Mouse (Mus musculus) MEL (cell line): ENCODE data around the gene Cfap44. TPM values are rescaled to one million over a fixed set of nuclear protein-coding genes. Genes with fewer than 3 reads are reported as not detected.
"Not testable (repeated sequence)": the region's sequence is repeated elsewhere in the genome, so short reads cannot be mapped to it uniquely, and the experiment has no call there.

Experiments used
- DNase-seq: peaks from one replicate; pipeline ENCODE4 v3.0.0; 2011; ENCODE audit warnings: low read depth, low spot score
- H3K27ac ChIP-seq: 2 replicates; pipeline ENCODE4 v1.5.1; 2012; ENCODE audit warnings: low read depth, mild to moderate bottlenecking, control low read depth, low read length, moderate library complexity; ENCODE audit not compliant: control insufficient read depth
- H3K27me3 ChIP-seq, 2 experiments: fragments of 150-350 bp in 1 of 2; sonication (generic) in 1 of 2; 2 replicates each; pipeline ENCODE4 v1.6.1; 2012; ENCODE audit warnings: low read length in 2 of 2, mild to moderate bottlenecking in 2 of 2, improper control_type of control experiment in 1 of 2, moderate library complexity in 1 of 2; ENCODE audit not compliant: insufficient read depth in 2 of 2, control insufficient read depth in 1 of 2
- H3K36me3 ChIP-seq, 2 experiments: 2 replicates each; pipeline ENCODE4 v1.6.1; 2012 to 2014; ENCODE audit warnings: low read length in 2 of 2, improper control_type of control experiment in 1 of 2, inconsistent platforms in 1 of 2, mild to moderate bottlenecking in 1 of 2; ENCODE audit not compliant: insufficient read depth in 2 of 2, control insufficient read depth in 1 of 2
- H3K4me1 ChIP-seq, 2 experiments: fragments of 150-350 bp in 1 of 2; sonication (generic) in 1 of 2; 2 replicates each; pipeline ENCODE4 v1.6.1; 2012; ENCODE audit warnings: low read length in 2 of 2, improper control_type of control experiment in 1 of 2, mild to moderate bottlenecking in 1 of 2; ENCODE audit not compliant: insufficient read depth in 2 of 2, control insufficient read depth in 1 of 2
- H3K4me3 ChIP-seq, 2 experiments: fragments of 150-350 bp in 1 of 2; sonication (generic) in 1 of 2; 2 replicates each; pipeline ENCODE4 v1.5.1; 2012; ENCODE audit warnings: low read depth in 2 of 2, low read length in 2 of 2, mild to moderate bottlenecking in 2 of 2, moderate library complexity in 2 of 2, control low read depth in 1 of 2, improper control_type of control experiment in 1 of 2; ENCODE audit not compliant: control insufficient read depth in 1 of 2, insufficient read depth in 1 of 2
- H3K79me2 ChIP-seq: 2 replicates; pipeline ENCODE4 v1.6.1; 2012; ENCODE audit warnings: mild to moderate bottlenecking, low read length, moderate library complexity; ENCODE audit not compliant: control insufficient read depth, poor library complexity, insufficient read depth
- H3K9ac ChIP-seq: 2 replicates; pipeline ENCODE4 v1.6.1; 2012; ENCODE audit warnings: low read depth, mild to moderate bottlenecking, control low read depth, low read length, moderate library complexity; ENCODE audit not compliant: control insufficient read depth, poor library complexity, severe bottlenecking
- H3K9me3 ChIP-seq: fragments of 150-350 bp; sonication (generic); replicated peaks from 2 replicates; pipeline ENCODE4 v1.6.1; 2012; ENCODE audit warnings: mild to moderate bottlenecking, low read length, improper control_type of control experiment, moderate library complexity; ENCODE audit not compliant: insufficient read depth
- CHD1 ChIP-seq: IDR thresholded peaks from 2 replicates; pipeline ENCODE4 v1.6.1; 2012; ENCODE audit warnings: low read depth, mild to moderate bottlenecking, inconsistent platforms, low read length, improper control_type of control experiment
- CHD2 ChIP-seq: IDR thresholded peaks from 2 replicates; pipeline ENCODE4 v1.6.1; 2011; ENCODE audit warnings: low read length, improper control_type of control experiment
- CTCF ChIP-seq, 3 experiments: IDR thresholded peaks in 2 of 3; conservative IDR thresholded peaks in 1 of 3; 2 replicates each; pipeline ENCODE4 v1.5.1; 2011 to 2012; ENCODE audit warnings: low read length in 3 of 3, low read depth in 2 of 3, mild to moderate bottlenecking in 2 of 3, improper control_type of control experiment in 1 of 3, inconsistent platforms in 1 of 3, mixed read lengths in 1 of 3, moderate library complexity in 1 of 3; ENCODE audit not compliant: control insufficient read depth in 1 of 3, insufficient read depth in 1 of 3, poor library complexity in 1 of 3, severe bottlenecking in 1 of 3
- E2F4 ChIP-seq: IDR thresholded peaks from 2 replicates; pipeline ENCODE4 v1.6.1; 2011; ENCODE audit warnings: low read depth, low read length, improper control_type of control experiment, borderline replicate concordance
- EP300 ChIP-seq, 2 experiments: IDR thresholded peaks; 2 replicates each; pipeline ENCODE4 v1.6.1; 2011; ENCODE audit warnings: improper control_type of control experiment in 2 of 2, low read length in 2 of 2, low read depth in 1 of 2, mild to moderate bottlenecking in 1 of 2
- GATA1 ChIP-seq: IDR thresholded peaks from 2 replicates; pipeline ENCODE4 v1.6.1; 2011; ENCODE audit warnings: low read depth, low read length, improper control_type of control experiment
- HCFC1 ChIP-seq: IDR thresholded peaks from 2 replicates; pipeline ENCODE4 v1.6.1; 2012; ENCODE audit warnings: low read depth, mild to moderate bottlenecking, inconsistent platforms, low read length, improper control_type of control experiment, moderate library complexity
- JUND ChIP-seq: IDR thresholded peaks from 2 replicates; pipeline ENCODE4 v1.6.1; 2011; ENCODE audit warnings: low read depth, mild to moderate bottlenecking, improper control_type of control experiment, low read length
- MAFK ChIP-seq: IDR thresholded peaks from 2 replicates; pipeline ENCODE4 v1.6.1; 2011; ENCODE audit warnings: low read depth, mild to moderate bottlenecking, low read length, improper control_type of control experiment, borderline replicate concordance
- MXI1 ChIP-seq: IDR thresholded peaks from 2 replicates; pipeline ENCODE4 v1.6.1; 2011; ENCODE audit warnings: mild to moderate bottlenecking, low read depth, low read length, improper control_type of control experiment
- MYB ChIP-seq: IDR thresholded peaks from 2 replicates; pipeline ENCODE4 v1.6.1; 2011; ENCODE audit warnings: mild to moderate bottlenecking, low read depth, low read length, improper control_type of control experiment
- NELFE ChIP-seq: IDR thresholded peaks from 2 replicates; pipeline ENCODE4 v1.6.1; 2011; ENCODE audit warnings: low read depth, low read length, improper control_type of control experiment
- POLR2AphosphoS5 ChIP-seq: IDR thresholded peaks from 2 replicates; pipeline ENCODE4 v1.6.1; 2012; ENCODE audit warnings: low read depth, borderline replicate concordance, mild to moderate bottlenecking, inconsistent platforms, low read length, moderate library complexity, mixed read lengths
- TCF12 ChIP-seq: IDR thresholded peaks from 2 replicates; pipeline ENCODE4 v1.6.1; 2014; ENCODE audit warnings: low read depth, mild to moderate bottlenecking, inconsistent platforms, low read length, improper control_type of control experiment, moderate library complexity
- ZC3H11A ChIP-seq: IDR thresholded peaks from 2 replicates; pipeline ENCODE4 v1.6.1; 2012; ENCODE audit warnings: low read depth, mild to moderate bottlenecking, inconsistent platforms, low read length, improper control_type of control experiment
- ZKSCAN1 ChIP-seq: IDR thresholded peaks from 2 replicates; pipeline ENCODE4 v1.6.1; 2012; ENCODE audit warnings: low read depth, mild to moderate bottlenecking, inconsistent platforms, low read length, improper control_type of control experiment, moderate library complexity
- polyA plus RNA-seq, 2 experiments: library from polyadenylated mRNA; stranded (reverse) in 1 of 2; unstranded in 1 of 2; fragments of >175 nt in 1 of 2; fragments of >200 nt in 1 of 2; gene quantifications; 2 replicates each; pipeline versions ENCODE4 v1.2.1 to v1.2.4; 2012; ENCODE audit warnings: low replicate concordance in 2 of 2, low read depth in 1 of 2; ENCODE audit not compliant: insufficient read length in 2 of 2, insufficient read depth in 1 of 2, missing spikeins in 1 of 2
- total RNA-seq: library from RNA; depleted of rRNA; stranded (reverse); fragments of 300-350 nt; gene quantifications from 2 replicates; pipeline ENCODE4 v1.2.3, GENCODE M21; 2012

The Cfap44 gene
- total and polyA plus RNA-seq, 3 experiments: not detected

DNA sequence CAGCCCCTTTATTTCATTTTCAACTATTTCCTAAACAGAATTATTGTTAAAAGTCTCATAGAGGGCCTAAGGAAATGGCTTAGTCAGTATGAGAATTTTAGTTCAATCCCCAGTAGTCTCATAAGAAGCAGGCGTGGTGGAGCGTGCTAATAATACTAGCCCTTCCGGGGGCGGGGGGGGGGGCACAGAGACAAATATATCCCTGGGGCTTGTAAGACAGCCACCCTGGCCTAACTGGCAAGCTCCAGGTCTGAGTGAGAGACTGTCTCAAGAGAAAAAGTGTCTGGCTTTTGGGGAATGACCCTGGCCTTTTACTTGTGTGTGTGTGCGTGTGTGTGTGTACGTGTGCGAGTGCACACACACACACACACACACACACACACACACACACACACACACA lies 40.3 kb downstream of the Cfap44 start:
- no peak overlapping the region for H3K27ac ChIP-seq
- no peak for TF ChIP-seq MAFK
- no peak for TF ChIP-seq ZC3H11A
- no peak for TF ChIP-seq ZKSCAN1
- no peak for TF ChIP-seq EP300 (IDR thresholded peaks at IDR 0.05; ENCODE audit: low read depth in 1 of 2, low read length in 2 of 2)
- no peak for TF ChIP-seq CTCF (IDR thresholded peaks at IDR 0.05 in 2 of 3, conservative IDR thresholded peaks at IDR 0.05 in 1 of 3; ENCODE audit: control insufficient read depth in 1 of 3, insufficient read depth in 1 of 3, low read depth in 2 of 3, low read length in 3 of 3, poor library complexity in 1 of 3, severe bottlenecking in 1 of 3)
- no peak for TF ChIP-seq NELFE
- TF ChIP-seq E2F4: no peak
- no peak for TF ChIP-seq POLR2AphosphoS5
- TF ChIP-seq HCFC1: no peak
- no peak for TF ChIP-seq MXI1
- TF ChIP-seq JUND: no peak
- no peak for TF ChIP-seq GATA1
- no peak for TF ChIP-seq MYB
- TF ChIP-seq, all 39 proteins: peak for 0
- H3K9me3 ChIP-seq: no peaks in the 10 kb centered on the region

DNA sequence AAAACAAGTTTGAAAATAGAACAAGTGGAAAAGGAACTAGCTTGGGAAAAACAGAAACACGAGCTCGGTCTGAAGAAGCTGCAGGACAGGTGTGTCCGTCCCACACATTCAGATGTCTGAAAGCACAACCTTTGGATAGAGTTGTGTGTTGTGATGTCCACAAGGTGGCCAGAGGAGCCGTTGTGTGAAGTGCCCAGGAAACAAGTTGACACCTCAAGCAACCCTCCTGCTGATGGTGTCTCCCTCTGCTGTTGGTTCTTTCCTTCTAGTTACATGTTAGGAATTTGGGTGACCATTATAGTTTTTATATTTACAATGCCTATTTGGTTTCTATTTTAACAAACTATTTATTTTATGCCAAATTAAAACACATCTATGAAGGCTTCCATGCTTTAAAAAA lies 40.9 kb downstream of the Cfap44 start:
- Histone ChIP-seq H3K9me3 (no peaks in the 10 kb centered on the region), H3K27me3 (no peaks in the 10 kb centered on the region), H3K79me2 (no peaks in the 10 kb centered on the region), H3K27ac (no peak overlapping the region), H3K9ac (no peak overlapping the region), H3K36me3 (no peaks in the 10 kb centered on the region), H3K4me1 (no peaks in the 10 kb centered on the region), H3K4me3 (no peak overlapping the region)
- peak; percentile 10 for DNase-seq
- TF ChIP-seq TCF12 (no peak), CTCF (IDR thresholded peaks at IDR 0.05 in 2 of 3, conservative IDR thresholded peaks at IDR 0.05 in 1 of 3; ENCODE audit: control insufficient read depth in 1 of 3, insufficient read depth in 1 of 3, low read depth in 2 of 3, low read length in 3 of 3, poor library complexity in 1 of 3, severe bottlenecking in 1 of 3) (peak in 1 of 3 experiments; percentile 25; a peak in 2 of 6 replicates), E2F4 (no peak), JUND (no peak), MAFK (no peak), CHD1 (no peak), NELFE (no peak), CHD2 (no peak)

More for the DNA sequence above, 40.3 kb downstream of the Cfap44 start:
- no peak for DNase-seq
- Histone ChIP-seq H3K4me3 (no peak overlapping the region), H3K4me1 (no peaks in the 10 kb centered on the region), H3K27me3 (no peaks in the 10 kb centered on the region), H3K79me2 (no peaks in the 10 kb centered on the region), H3K9ac (no peak overlapping the region), H3K36me3 (no peaks in the 10 kb centered on the region)

DNA sequence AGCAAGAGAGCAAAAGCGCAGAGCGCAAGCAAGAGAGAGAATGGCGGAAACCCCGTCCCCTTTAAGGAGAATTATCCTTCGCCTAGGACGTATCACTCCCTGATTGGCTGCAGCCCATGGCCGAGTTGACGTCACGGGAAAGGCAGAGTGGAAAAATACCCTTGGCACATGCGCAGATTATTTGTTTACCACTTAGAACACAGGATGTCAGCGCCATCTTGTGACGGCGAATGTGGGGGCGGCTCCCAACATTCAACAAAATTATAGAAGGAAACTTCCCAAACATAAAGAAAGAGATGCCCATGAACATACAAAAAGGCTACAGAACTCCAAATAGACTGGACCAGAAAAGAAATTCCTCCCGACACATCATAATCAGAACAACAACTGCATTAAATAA lies 47.3 kb downstream of the Cfap44 start:
- not testable (repeated sequence) for H3K27ac ChIP-seq, H3K4me3 ChIP-seq, H3K79me2 ChIP-seq, H3K9ac ChIP-seq, H3K4me1 ChIP-seq, H3K36me3 ChIP-seq, DNase-seq, H3K9me3 ChIP-seq, H3K27me3 ChIP-seq
